Mouse (Mus musculus) heart, postnatal 0 days (tissue): ENCODE measurements at regions not wholly inside any gene's neighbourhood (a gene's known extent, or its start where the extent isn't known, plus 50 kb on each side); places are given as distances from the start of the nearest gene placed in this dataset.

ENCODE experiments used
- CTCF ChIP-seq: IDR thresholded peaks from 2 replicates; pipeline ENCODE4 v1.5.1; 2016; ENCODE audit warnings: antibody characterized with exemption, control low read depth, low read depth
- EP300 ChIP-seq: IDR thresholded peaks from 2 replicates; pipeline ENCODE4 v1.6.1; 2016; ENCODE audit warnings: antibody characterized with exemption, low read depth

- no peak for TF ChIP-seq CTCF
- TF ChIP-seq EP300: no peak
These were observed 90.0 kb upstream of the Tmc1 start for GRCm38 (mm10) chr19:21043958-21044357.
